Mouse (Mus musculus) layer of hippocampus, postnatal 14 days (tissue): ENCODE results near the gene Patj. TPM values are rescaled to one million over a fixed set of nuclear protein-coding genes. Genes with fewer than 3 reads are reported as not detected.

Experiments used
- DNase-seq, 2 experiments: peaks; one replicate each; pipeline ENCODE4 v3.0.0; 2021 to 2022; ENCODE audit warnings: low spot score in 2 of 2, mixed read lengths in 1 of 2
- total RNA-seq, 2 experiments: library from RNA; stranded (reverse); gene quantifications; 2 replicates each; pipeline ENCODE4 v1.2.3; 2021

The Patj gene
- total RNA-seq, 2 experiments from 2014 or later: 11.9 to 12.5 TPM

DNA sequence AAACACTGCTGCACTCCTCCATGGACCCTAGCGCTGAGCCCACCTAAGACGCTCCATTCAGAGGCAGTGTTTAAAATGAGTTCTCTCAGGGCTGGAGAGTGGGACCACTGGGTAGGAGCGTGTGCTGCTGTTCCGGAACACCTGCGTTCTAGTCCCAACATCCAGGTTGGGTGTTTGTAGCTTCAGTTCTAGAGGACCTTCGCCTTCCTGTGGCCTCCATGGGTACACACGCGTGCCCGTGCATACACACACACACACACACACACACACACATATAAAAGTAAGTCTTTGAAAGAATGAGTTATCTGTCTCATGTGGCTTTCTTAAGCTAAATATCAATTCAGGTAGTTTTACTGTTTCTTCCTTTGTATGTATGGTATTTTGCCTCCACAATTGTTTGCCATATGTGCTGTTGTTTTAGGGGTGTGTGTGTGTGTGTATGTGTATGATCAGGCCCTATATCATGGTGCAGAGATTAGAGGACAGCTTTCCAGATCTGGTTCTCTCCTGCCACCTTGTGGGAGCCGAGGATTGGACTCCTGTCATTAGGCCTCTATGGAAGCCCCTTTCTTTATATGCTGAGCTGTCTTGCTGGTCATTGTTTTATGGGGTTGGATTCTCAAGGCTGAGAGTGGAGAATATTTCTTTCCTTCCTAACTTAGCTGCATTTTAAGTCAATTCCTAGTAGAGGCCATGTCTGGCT lies 49.0 kb downstream of the Patj start:
- DNase-seq: peak; percentile 56 to 67

DNA sequence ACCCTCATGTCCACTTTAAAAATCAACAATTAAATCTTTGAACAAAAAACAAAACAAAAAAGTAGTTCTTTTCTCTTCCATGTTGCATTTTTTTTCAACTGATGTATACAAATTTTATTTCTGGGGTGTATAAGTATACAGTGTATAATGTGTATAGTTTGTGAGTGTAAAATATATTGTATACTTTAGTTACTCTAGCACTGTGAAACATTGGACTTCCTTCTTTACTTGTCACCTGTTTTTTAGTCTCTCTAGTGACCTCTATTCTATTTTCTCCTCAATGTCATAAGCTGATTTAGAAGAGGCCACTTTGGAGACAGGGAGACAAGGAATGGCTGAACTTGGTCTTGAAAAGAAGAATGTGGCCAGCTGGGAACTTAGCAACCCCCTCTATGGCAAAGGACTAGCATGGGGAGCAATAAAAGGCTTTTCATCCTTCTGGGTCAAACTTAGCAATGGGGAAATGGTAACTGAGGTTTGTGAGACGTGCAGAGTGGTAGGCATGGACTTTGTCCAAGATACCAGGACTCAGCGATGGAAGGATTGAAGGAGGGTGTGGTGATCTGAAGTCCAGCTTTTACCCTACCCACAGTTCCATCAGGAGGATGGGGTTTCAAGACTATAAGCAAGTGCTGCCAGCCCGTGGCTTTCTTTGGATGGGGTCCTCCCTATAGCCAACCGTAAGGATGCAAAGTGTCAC lies 54.1 kb downstream of the Patj start:
- no peak for DNase-seq

DNA sequence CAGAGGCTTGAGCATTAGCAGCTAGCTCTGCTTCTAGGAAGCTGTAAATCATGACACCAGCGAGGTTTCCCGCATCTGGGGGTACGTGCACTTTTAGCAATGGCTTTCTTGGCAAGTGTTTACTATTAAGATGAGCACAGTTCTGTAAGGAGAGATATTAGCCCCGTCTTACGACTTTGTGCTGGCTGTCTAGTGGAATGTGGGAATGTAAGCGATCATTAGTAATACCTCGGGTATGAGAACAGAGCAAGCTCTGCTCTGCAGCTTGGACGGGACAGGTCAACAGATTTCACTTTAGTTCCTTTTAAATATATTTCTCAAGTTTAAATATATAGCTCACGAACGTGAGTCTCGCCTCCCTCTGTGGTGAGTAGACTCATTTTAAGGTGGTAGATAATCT lies 54.7 kb downstream of the Patj start:
- DNase-seq: no peak

DNA sequence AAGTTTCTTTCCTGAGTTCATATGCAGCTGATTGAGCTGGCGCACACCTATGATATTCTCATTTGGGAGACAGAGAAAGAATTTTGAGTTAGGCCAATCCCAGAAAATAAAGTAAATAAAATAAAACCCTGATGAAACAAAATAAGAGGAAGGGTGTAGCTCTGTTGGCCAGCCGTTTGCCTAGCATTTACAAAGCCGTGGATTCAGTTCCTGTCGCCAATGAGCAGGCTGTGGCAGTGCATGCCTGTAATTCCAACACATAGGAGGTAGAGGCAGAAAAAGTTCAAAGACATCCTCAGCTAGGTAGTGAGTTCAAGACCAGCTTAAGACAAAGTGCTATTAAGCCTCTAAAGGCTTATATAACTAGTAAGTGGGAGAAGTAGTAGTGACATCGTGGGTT lies 55.2 kb downstream of the Patj start:
- DNase-seq: no peak

DNA sequence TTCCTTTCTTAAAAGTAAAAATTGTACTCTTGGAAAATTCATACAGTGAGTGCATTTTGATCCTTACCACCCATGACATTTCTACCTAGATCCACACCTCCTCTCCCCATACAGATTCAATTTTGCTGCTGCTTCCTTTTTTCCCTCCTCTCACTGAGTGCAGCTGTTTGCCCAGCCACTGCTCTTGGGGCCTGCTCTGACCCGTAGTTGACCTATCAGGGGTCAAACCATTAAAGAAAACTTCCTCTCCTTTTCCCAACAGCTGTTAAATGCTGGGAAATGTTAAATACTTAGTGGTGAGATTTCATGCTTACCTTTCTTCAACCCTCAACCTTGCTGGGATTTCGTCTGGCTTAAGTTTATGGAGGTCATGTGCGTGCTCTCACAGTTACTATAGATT lies 55.7 kb downstream of the Patj start:
- DNase-seq: no peak

DNA sequence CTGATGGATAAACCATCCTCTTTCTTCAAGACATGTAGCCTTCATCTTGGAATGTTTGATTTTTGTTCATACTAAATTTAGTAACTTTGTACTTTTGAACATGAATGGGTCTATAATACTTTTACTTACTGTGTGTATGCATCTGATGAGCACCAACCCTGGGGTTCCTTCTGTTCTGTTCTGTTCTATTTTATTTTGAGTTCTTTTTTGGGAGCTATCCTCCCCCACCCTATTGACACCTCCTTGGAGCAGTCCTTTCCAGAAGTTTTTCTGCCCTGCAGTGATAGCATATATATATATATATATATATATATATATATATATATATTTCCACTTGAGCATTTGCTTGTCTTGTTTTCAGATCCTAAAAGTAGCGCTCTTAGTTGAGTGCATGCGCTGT lies 57.1 kb downstream of the Patj start:
- no peak for DNase-seq

DNA sequence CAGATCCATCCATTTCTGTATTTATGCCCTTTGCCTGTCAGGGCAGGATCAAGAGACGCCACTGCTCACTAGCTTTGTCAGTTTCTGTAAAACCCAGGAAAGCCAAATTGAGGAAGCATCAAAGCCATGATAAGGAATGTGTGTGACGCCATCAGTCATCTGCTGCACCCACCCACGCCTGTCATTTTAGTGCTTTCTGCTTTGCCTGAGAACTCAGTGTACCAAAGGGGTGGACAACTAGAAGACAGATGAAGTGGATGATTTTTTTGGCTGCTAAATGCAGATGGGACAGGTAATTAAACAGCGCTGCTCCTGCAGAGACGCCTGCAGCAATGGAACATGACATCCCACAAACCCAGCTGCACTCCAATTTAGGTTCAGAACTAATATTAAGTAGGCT lies 57.6 kb downstream of the Patj start:
- DNase-seq: peak; percentile 24 to 52

DNA sequence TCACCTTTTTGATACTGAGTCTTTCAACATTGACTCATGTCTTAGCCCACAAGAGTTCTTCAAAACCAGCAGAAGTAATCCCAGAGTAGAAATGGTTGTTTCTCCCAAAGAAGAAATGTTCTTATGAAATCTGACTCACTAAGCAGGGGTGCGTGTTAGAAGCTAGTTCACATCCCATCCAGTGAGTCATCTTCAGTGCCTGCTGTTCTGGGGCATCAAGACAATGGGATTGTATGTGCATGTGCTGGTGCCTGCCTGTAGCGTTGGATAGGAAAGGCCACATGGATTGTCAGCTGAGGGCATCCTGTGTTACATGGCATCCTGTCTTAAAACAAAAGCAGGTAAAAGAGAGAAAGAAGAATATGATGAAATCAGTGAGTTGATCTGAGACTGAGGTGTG lies 59.8 kb downstream of the Patj start:
- DNase-seq: no peak

DNA sequence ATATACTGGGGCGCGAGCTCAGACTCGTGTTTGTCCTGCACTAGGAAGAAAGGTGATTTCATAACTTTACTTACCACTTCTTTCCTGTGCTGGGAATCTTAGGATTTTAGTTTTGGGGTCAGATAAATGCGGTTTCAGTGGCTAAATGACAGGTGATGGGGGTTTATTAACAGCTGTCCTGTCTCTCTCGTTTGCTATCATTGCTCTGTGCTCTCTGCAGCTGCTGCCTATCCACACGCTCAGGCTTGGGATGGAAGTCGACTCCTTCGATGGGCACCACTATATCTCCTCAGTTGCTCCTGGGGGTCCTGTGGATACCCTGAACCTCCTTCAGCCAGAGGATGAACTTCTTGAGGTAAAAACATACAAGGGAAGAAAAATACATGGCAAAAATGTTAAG lies 60.3 kb downstream of the Patj start:
- no peak for DNase-seq

DNA sequence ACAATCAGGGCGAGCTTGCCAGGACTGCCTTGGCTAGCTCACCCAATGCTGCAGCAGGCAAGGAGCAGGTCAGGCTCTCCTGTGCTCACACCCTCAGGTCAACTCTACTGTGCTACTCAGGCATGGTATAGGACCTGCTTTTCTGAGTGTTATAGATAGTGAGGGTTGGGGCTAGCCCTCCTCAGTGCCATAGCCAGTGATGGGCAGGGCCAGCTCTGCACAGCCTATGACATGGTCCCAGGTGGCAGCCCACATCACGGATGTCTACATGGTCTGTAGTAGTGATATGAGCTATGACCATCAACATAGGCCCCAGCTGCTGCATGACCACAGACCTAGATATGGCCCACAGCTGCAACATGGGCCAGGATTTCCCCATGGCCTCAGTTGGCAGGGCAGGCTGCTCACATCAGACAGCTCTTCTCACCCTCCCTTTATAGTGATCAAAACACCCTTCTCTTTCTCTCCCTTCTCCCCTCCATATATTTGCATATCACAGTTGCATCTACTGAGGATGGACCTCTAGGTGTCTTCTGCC lies 66.3 kb downstream of the Patj start:
- DNase-seq: no peak

DNA sequence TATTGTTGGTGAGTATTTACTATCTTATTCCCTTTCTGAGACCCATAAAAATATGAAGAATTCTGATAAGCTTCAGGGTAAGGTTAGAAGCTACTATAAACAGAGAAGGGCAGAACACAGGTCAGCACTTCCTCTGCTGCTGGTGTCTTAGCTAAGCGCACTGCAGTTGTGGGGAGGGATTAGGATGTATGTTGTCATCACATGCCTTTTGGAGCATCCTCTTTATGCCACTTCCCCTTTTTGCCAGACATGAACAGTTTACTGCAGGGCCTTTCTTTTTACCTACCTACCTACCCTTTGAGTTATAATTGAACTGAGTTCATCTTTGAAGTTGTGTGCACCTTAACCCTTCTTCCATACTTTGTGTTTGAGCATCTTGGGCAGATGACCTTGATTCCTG lies 69.9 kb downstream of the Patj start:
- DNase-seq: no peak

DNA sequence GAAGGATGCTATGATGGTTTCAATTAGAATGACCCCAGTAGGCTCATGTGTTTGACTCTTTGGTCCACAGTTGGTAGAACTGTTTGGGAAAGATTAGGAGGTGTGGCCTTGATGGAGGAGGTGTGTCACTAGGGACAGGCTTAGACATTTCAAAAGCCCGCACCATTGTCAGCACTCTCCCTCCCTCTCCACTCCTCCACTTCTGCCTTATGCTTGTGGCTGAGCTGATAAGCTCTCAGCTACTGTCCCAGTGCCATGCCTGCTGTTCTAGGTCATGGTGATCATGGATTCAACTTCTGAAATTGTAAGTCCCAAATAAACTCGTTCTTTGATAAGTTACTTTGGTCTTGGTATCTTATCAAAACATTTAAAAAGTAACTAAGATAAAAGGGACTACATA lies 70.3 kb downstream of the Patj start:
- DNase-seq: no peak

DNA sequence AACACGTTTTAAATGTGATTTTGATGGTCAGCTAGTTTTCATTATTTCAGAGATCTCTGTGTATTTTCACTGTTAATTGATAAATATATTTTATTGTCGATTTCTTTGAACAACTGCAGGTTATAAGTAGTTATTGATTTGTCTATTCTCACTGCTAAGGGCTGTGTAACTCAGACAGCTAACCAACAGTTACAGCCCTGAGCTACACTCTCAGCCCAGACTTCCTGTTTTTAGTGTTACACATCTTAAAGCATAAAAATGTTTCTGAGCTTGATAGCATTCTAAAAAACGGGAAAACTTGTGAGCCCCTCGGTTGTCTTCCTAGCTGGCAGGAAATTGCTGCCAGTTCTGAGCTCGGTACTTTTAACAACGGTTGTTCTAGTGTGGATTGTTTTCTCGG lies 75.8 kb downstream of the Patj start:
- no peak for DNase-seq

DNA sequence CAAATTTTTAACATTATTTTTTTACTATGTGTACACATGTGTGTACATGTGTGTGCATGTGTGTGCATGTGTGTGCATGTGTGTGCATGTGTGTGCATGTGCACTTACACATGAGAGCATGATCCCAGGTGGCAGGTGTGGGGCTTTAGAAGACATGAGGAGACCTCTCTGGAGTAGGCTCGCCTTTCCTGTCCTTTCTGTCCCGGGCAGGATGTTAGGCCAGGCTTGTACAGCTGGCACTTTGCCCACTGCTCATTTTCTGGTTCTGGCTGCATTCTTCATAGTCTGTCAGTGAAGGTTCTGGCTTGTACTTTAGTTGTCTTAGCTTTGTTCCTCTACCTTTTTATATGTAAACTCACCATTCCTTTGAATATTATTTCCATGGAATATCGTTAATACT lies 77.9 kb downstream of the Patj start:
- DNase-seq: no peak

DNA sequence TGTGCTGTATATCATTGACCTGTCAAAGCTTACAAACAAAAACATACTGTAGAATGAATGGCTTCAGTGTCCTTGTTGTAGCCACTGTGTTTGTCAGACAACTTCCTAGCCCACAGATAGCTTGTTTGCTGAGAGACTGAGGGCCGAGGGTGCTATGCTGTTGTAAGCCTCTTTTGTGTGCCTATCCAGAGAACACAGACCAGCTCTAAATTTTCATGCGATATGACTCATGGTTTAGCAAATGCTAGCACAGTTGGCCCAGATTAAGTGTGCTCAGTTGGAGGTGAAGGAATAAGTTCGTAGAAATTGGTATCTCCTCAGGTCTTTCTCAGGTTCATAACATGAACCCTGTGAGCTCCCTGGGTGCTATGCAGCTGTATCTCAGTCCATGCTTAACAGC lies 82.4 kb downstream of the Patj start:
- DNase-seq: no peak

DNA sequence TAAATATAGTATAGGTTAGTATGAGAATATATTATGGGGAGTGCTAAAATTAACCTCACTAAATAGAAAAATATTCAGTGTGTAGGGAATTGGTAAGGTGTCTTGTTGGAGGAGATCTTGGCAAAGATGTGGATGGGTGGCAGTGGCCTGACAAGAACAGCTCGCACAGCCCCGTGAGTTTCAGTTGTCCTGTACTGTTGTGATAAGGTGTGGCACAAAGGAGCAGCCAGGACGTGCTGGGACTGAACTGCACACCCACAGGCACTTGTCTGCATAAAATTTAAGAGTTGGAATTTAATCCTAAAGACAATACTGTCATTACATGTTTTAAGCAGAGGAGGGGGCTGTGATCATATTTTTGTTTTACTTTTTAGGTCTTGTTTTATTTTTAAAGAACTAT lies 90.9 kb downstream of the Patj start:
- no peak for DNase-seq

DNA sequence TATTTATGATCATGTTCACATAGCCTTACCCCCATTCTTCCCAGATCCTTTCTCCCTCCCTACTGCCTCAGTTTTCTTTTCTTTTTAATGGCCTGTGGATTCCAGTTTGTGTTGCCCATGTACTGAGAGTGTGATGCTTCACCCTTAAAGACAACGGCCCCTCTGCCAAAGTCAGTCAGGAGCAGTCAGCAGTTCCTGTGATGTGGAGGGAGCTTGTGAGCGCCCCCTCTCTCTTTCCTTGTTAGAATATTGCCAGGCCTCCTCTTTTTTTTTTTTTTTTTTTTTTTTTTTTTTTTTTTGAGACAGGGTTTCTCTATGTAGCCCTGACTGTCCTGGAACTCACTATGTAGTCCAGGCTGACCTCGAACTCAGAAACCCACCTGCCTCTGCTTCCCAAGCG lies 91.3 kb downstream of the Patj start:
- DNase-seq: no peak

DNA sequence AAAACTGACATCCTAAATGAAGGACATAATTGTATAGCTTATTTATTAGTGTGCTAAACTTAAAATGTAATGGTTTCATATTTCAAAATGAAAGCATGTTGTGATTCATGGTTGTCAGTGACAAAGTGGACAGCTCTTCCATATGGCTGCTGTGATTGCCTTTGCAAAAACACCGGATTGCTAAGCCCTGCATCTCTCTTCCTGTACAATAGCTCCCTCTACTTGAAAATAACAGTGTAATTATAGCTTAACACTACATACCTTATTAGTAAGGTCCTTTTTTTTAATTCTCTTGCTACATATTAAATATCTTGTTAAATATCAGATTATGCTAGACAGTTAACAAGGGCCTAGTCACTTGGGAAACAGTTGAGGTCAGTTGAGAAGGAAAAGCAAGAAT lies 93.8 kb downstream of the Patj start:
- DNase-seq: no peak

DNA sequence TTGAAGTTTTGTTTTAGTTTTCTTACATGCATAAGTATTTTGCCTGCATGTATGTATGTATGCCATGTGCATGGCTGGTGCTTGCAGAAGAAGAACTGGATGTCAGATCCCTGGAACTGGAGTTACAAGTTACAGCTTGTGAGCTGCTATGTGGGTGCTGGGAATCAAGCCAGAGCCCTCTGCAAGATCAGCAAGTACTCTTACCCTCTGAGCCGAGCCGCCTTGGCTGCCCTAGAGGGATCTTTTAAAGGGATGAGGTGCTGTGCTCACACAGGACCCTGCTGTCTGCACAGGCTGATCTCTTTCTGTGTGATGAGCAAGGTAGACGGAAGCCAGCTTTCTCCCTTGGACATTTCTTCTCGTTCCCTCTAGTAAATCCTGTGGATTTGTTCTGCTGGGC lies 102.8 kb downstream of the Patj start:
- no peak for DNase-seq

DNA sequence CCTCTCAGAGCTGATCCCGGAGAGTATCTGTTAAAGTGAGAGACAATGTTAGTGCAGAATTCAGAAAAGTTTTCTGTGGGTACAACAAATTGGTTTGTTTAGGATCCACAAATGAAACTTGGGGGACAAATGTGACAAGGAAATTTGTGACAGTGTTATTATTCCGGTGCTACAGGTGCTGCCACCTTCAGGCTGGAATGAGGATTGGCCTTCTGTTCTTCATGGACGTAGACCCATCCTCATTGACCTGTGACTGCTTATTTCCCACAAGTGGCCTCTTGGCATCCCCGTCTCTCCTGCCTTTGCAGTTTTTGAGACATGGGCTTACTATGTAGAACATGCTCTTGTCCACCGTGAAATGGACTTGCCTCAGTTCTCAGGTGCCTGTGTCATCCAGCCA lies 104.6 kb downstream of the Patj start:
- DNase-seq: no peak

DNA sequence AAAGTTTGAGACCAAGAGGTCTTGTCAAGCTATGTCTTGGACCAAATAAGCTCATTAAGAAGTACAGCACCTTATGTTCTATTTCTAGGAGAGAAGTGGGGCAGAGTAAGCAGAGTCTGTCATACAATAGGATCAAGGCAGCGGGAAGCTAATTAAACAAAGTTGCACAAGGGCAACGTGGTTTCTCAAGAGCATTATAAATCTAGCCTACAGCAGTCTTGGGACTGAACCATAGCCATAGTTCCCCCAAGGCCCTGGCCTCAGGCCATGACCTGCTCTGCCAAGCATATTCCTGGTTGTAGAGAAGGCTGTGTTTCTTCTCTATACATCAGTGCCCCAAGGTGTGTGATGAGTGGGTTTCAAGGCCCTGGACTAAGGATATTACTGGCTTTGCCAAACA lies 105.3 kb downstream of the Patj start:
- no peak for DNase-seq

DNA sequence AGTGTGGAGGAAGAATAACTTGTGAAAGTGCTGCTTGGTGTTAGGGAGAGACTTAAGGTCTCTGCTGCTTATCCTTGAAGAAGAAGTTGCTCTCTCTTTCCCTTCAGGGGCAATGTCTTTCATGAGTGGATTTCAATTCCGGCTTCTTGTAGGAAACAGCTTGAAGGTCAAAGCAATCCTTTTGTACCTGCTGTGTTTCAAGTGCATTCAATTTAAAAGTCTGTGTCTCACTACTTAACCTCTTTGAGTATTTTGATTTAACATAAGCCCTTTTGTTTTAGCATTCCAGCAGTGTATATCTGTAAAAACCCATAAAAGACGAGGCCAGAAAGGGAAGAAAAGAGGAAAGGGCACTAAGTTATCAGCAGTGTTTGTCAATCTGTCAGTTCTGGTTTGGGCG lies 109.2 kb downstream of the Patj start:
- no peak for DNase-seq
